Mouse (Mus musculus) gastrocnemius, postnatal 25 days (tissue): ENCODE results near the gene Snd1. TPM values are rescaled to one million over a fixed set of nuclear protein-coding genes. Genes with fewer than 3 reads are reported as not detected.

ENCODE experiments used
- DNase-seq: peaks from one replicate; pipeline ENCODE4 v3.0.0; 2022
- total RNA-seq, 2 experiments: library from RNA; stranded (reverse); gene quantifications; 1 replicate in 1 of 2; 2 replicates in 1 of 2; pipeline ENCODE4 v1.2.3; 2021

Snd1 gene
- total RNA-seq, 2 experiments from 2014 or later, result 35.4 to 40.7 TPM

DNA sequence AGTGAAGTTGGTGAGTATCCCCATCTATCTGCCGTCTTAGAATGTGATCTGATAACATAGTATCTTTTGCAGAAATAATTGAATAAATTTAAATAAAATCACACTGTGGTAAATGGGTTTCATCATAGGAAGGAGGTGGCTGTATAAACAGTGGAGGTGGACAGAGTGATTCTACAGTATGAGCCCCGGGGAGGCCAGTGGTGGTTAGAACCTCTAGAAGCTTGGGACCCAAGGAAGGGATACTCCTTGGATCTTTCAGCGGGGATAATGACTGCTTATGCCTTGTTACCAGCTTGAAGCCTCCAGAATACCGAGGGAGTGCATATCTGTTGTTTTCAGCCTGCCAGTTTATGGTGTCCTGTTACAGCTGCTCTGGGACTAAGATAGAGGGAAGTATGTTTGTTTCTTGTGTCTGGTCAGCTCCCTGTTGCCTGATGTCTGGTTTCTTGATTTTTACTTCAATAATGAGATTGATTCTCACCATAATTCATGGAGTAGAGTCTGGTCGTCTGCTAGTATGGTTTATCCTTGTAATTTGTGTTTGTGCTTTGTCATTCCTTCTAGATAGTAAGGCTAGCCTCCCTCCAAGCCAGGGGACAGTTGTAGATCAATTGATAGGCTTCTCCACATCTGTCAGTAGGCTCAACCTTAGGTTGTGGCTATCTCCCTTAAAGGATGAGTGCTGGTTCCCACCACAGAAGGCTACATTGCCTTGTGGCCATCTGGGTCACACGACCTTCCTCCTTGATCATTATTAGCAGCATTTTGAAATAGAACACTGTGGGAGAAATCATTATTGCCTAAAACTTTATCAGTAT lies 160.8 kb downstream of the Snd1 start:
- no peak for DNase-seq

DNA sequence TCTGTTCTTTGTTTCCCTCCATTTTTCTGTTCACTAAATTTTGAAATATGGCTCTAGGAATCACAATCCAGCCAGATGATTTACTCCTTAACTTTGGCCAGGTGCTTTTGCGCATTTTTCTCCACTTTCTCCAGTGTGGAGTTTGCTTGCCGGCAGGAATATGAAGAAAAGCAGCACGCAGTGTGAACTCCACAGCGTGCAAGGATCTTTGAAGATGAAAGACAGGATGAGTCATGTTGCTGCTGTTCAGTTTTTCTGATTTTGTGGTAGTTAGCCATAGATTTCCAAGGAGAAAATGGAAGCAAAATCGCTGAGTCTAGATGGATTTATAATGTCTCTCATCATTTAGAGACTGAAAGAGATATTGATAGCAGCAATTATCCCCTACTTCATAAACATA lies 165.1 kb downstream of the Snd1 start:
- no peak for DNase-seq

DNA sequence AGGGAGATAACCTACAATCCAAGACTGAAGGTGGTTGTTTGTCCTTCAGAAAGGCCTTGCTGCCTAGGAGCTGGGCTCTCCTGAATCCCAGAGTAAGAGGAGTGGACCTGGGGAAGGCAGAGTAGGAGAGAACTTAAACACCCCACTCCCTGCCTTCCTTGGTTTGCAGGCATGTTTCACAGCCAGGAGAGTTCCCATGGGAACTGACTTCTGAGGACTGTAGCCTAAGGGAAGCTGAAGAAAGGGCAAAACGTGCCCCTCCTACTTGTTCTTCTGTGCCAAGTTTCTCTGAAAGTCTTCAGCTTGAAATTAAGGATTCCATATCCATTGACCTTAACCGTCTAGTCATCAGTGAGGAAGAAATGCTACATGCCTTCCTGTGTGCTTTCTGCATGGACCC lies 168.0 kb downstream of the Snd1 start:
- no peak for DNase-seq

DNA sequence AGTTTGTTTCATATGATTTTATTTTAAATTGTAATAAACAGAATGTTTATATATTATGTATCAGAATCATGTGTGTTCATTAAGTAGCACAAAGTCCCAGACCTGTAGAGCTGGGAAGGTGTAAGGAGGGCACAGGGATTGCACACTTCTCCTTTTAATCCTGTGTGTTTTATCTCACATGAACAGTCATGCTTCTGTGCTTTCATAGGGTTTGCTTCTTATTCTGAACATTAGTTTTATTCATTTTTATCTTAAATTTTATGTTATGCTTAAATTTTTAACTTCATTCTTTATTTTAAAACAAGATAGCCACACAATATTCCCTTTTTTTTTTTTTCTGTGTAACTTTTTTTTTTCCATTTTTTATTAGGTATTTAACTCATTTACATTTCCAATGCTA lies 170.3 kb downstream of the Snd1 start:
- no peak for DNase-seq

DNA sequence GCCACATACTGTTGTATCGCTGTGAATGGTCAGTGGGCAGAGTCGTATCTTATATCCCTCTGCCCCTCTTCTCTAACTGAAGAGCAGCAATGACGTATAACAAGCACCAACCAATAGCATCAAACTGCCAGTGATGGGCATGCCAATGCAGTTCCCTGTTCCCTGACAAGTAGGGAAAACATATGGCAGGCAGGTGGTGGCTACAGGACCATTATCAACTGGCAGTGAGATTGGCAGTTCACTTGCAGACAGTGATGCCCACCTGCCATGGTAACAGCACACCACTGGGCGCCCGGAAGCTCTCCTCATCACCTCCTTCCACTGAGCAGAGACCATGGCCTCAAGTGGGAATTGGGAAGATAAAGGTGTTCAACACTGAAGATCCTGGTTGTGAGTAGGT lies 181.6 kb downstream of the Snd1 start:
- DNase-seq, result no peak

DNA sequence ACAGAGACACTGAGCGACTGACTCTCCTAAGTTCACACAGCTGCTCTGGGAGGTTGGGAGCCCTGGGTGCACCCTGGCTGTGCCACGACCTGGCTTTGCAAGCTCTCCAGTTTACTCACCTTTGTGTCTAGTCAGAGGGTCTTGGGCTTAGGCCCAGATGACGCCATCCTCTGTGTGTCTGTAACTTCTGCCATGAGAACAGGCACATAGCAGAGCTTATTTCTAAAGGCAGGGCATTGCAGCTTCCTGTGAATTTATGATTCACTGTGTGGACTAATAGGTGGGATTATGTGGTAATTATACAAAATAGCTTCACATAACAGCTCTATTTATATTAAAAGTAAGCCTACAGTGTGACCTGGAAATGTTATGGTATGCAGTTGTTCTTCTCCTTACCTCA lies 188.1 kb downstream of the Snd1 start:
- no peak for DNase-seq

DNA sequence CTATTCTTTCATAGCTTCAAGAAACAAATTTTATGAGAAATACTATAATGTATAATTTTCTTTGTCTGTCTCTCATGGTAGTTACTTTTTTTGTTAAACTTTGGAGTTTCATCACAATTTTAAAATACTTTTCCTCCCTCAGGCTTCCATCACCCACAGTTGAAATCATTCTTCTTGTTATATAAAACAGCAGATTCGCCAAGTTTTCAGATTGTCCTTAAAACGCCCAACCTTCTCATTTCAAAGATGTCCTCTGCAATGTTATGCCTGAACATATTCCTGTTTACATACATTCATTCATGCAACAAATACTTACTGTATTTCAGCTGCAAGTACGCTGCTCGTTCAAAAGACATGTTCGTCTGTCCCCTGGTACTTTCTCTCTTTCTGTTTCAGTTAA lies 188.7 kb downstream of the Snd1 start:
- DNase-seq, result no peak

DNA sequence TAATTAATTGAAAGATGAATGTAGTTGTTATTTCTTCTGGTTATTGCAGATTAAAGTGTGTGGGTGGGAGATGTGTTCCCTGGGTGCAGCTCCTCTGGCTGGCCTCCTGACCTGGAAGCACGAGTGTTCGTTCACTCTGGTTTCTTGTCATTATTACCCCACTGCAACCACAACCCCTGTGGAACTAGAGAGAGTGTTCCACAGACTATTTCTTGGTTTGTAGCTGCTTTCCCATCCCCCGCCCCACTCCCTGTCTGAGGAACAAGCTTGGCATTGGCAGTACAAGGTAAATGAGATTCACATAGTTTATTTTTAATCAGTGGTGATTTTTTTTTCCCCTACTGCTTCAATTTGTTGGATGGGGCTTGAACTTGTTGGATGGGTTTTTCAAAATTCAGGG lies 189.8 kb downstream of the Snd1 start:
- no peak for DNase-seq

- DNase-seq, result no peak
Observed at GRCm38 (mm10) chr6:28667586-28667985, 192.6 kb downstream of the Snd1 start.

DNA sequence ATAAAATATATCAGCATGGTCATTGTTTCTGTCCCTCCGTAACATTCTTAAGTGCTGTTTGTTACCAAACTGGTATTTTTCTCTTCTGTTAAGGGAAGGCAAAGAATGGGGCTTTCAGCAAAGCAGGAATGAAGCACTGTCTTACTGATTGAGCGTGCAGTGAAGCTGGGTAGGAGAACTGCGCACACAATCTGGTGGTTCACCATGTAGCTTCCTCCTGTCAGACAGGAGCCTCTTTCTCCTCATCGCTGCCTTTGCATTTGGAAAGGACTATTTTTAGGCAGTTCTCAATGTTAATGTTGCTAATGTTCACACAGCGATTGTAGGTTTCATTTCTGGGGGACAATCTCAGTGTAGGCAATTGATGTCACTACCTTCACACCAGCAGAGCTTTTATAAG lies 194.3 kb downstream of the Snd1 start:
- no peak for DNase-seq

DNA sequence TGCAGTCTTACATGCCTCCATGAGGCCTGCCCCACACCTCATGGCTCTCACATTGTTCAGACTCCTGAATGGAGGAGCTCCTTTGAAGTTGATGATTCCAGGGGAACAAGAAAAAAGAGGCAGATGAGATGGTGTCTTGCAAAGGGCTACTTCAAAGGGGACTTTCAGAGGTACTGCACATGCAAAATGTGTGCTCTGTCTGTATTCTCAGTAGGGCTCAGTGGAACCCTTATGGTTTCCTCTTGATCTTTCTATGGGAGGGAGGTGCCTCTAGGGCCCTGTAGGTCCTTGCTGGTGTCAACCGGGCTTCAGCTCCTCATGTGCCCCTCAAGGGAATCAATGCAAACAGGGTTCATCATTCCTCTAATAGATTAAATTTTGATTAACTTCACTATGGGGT lies 197.4 kb downstream of the Snd1 start:
- DNase-seq, result no peak

DNA sequence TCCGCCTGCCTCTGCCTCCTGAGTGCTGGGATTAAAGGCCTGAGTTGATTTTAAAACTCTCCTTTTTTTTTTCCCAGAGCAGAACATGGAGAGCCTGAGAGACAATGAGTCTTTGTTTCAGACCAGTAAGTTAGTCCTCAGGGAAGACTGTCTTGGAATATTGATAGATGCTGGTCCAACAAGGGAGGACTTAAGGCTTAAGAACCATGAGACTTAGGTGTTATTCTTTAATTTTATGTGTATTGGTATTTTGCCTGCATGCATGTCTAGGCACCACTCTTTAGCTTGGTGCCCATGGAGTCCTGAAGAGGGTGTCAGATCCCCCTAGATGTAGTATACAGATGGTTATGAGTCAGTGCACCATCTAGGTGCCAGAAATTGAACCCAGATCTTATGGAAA lies 199.7 kb downstream of the Snd1 start:
- DNase-seq, result no peak

- DNase-seq, result no peak
Observed at GRCm38 (mm10) chr6:28678896-28679295, 204.0 kb downstream of the Snd1 start.

- no peak for DNase-seq
Observed at GRCm38 (mm10) chr6:28680537-28680936, 205.6 kb downstream of the Snd1 start.

GRCm38 (mm10) chr6:28681521-28682457 lies 206.8 kb downstream of the Snd1 start:
- no peak for DNase-seq

DNA sequence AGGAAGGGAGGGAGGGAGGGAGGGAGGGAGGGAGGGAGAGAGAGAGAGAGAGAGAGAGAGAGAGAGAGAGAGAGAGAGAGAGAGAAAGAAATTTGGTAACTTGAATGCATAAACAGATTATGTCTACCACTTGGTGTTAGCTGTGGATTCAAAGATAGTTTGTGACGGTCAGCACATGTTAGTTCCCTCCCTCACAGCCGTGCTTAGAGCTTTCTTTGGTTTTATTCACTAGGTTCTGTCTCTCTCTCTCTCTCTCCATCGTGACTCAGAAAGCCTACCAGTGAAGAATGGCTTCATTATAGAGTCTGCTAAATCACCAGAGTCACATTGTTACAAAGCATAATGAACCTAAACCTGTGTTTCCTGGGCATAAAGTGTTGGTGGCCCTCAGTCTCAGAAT lies 210.1 kb downstream of the Snd1 start:
- DNase-seq, result no peak

GRCm38 (mm10) chr6:28685745-28686144 lies 210.8 kb downstream of the Snd1 start:
- no peak for DNase-seq

GRCm38 (mm10) chr6:28687776-28688175 lies 212.8 kb downstream of the Snd1 start:
- DNase-seq, result no peak

- no peak for DNase-seq
Observed at GRCm38 (mm10) chr6:28692659-28693058, 217.7 kb downstream of the Snd1 start.

DNA sequence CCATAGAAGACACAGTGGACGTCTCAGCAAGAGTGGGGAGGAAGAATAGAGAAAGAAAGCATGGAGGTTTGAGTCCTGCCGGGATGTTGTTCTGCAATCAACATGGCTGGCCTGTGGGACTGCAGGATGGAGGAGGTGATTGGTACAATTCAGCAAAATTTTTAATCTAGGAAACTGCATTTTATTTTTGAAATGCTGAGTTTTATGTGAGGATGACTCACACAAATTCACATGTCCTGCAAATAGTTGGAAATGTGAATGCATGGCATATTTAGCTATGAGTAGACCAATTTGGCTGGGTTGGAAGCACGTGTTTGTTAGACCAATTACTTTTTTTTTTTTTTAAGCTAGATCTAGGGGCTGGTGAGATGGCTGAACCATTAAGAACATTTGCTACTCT lies 222.3 kb downstream of the Snd1 start:
- no peak for DNase-seq

DNA sequence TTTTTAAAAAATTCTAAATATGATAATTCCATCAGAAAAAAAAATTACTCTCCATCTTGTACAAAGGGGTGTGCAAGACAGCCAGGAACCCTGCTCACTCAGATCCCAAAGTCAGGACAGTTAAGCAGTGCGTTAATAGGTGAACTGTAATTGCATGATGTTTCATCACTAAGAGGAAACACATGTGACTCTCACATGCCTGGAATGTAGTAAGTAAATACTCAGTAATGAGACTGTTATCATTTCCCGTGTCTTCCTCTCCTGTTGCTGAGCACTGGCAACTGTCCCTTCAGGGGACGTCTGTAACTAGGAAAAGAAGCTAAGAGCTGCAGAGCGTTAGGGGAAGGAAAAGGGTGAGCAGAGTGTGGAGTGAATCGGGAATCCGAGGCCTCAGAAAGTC lies 229.7 kb downstream of the Snd1 start:
- no peak for DNase-seq

GRCm38 (mm10) chr6:28705384-28706107 lies 230.6 kb downstream of the Snd1 start:
- DNase-seq, result no peak
